Mouse (Mus musculus) hindlimb bud, embryonic 11.5 days (tissue): ENCODE results near the gene Cntnap5b.
"Not testable (repeated sequence)": the region's sequence is repeated elsewhere in the genome, so short reads cannot be mapped to it uniquely, and the experiment has no call there.

Source experiments
- DNase-seq: peaks from one replicate; pipeline ENCODE4 v3.0.0-alpha.2; 2012; ENCODE audit warnings: low read depth, low spot score; ENCODE audit errors: extremely low spot score

The Cntnap5b gene

GRCm38 (mm10) chr1:99772614-99773013 lies at the start of gene Cntnap5b:
Gene Cntnap5b (plus strand): TSS chr1:99772765.
- no peak for DNase-seq

DNA sequence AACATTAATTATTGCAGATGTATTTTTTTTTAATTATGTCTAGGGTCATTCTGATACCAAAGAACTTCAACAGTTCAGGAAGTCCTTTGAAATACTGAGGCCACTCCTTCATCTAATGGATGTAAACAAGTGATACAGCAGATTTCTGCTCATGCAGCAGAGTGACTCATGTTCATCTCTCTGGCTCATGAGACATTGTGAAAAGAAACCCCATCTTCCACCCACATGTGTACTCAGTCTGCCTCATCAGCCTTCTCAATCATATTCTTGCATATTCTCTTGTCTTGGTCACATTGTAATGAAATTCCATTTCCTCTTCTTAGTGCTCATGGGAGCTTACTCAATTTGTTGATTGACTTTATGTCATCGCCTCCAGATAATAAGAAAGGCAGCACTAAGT lies 12.6 kb upstream of the Cntnap5b start:
- DNase-seq = no peak

DNA sequence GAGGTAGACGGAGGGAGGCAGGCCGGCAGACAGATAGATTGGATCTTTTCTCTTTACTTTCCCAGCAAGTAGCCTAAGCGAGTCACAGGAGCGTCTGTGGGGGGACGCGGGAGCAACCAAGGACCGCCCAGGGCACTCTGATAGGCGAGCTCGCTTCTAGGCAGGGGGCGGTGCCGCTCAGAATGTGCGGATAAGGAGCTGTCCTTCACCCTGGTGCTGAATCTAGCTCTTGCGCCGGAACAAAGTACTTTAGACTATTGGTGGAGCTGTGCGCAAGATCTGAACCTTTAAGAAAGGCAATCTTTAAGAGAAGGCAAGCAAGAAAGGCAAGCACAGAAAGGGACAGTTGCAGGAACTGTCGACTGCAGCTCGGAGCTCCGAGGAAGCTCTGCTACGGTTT lies 382 bp upstream of the Cntnap5b start:
- peak; percentile 83 for DNase-seq

GRCm38 (mm10) chr1:99774144-99774543 lies 1.6 kb downstream of the Cntnap5b start:
- DNase-seq = no peak

DNA sequence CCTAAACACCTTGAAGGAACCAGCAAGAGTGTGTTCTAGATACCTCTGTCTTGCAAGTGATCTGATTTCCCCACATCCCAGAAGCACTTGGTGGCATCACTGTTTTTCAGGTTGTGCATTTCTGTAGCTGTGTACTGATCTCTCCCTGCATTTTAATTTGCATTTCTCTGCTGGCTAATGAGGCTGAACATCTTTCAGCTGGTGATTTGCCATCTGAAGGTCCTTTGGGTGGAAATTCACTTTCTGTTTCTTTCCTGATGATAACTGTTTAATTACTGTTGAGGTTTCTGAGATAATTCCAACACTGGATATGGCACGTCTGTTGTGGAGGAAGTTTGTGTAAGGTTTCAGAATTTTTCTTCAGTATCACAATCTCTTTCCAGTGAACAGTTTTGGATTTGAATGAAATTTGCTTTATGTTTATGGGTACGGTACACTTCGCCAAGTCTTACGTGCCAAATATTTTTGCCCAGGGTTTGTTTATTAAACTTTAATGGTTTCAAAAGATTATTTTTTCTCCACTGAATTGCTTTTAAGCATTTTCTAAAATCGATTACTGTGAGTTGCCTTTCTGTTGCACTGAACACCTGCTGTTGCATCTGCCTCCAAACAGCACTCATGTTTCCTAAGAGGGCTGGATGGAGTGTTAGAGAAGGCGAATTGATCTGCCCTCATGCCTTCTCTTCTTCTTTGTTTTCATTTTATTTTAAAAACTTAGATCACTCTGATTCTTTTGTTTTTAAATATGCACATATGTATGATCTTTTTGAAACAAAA lies 41.0 kb downstream of the Cntnap5b start:
- no peak for DNase-seq

DNA sequence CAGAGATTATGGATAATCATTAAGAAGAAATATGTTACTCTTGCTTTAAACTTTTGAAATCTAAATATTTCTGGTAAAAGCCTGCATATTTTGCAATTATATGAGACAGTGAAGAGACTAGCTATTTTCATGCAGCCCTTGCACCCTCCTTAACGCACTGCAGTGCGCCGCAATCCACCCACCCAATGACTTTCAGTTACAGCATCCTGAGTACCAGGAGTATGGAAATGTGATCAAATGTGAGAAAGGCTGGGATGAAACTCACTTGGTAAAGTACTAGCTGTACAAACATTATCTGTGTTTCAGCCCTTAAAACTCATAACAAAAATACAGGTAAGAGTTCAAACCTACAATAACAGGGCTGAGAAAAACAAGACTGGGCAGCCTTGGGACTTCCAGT lies 99.8 kb downstream of the Cntnap5b start:
- no peak for DNase-seq

DNA sequence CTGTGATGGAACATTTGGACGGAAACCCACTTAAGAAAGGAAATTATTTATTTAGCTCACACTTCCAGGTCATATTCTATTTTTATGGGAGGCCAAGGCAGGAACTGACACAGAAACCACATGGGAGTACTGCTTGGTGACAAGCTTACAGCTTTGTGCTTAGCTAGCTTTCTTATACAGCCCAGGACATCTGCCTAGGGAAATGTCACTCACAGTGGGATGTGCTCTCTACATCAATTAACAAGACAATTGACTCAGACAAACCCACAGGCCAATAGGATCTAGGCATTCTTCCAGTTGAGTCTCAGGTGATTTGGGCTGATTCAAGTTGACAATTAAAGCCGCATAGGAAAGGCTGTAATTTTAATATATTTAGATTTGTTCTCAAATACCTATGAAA lies 135.2 kb downstream of the Cntnap5b start:
- DNase-seq = no peak

- DNase-seq = no peak
These were observed 170.9 kb downstream of the Cntnap5b start for GRCm38 (mm10) chr1:99943515-99943914.

DNA sequence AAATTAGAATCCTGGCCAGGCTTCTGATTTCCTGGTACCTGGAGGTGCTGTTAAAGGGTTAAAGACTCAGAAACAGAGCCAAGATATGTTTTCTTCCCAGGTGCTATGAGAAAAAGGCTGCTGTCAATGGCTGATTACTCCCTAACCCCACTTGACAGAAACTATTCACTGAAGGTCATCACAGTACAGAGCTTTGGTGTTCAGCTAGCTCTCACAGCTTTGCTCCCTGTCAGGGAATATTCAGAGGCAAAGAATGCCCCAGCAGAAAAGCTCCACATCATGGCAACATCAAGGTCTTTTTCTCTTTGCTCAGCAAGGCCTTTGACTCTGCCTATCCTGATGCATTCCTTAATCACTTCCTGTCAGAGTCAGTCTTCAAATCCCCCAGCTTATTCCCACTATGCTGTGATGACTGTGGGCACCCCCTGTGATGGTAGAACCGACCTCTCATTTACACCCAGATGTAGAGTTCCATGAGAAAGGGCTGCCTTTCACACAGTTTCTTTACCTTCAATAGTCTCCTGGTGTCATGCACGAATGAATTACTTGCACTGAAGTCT lies 186.9 kb downstream of the Cntnap5b start:
- no peak for DNase-seq

GRCm38 (mm10) chr1:99967300-99968089 lies 194.9 kb downstream of the Cntnap5b start:
- no peak for DNase-seq

DNA sequence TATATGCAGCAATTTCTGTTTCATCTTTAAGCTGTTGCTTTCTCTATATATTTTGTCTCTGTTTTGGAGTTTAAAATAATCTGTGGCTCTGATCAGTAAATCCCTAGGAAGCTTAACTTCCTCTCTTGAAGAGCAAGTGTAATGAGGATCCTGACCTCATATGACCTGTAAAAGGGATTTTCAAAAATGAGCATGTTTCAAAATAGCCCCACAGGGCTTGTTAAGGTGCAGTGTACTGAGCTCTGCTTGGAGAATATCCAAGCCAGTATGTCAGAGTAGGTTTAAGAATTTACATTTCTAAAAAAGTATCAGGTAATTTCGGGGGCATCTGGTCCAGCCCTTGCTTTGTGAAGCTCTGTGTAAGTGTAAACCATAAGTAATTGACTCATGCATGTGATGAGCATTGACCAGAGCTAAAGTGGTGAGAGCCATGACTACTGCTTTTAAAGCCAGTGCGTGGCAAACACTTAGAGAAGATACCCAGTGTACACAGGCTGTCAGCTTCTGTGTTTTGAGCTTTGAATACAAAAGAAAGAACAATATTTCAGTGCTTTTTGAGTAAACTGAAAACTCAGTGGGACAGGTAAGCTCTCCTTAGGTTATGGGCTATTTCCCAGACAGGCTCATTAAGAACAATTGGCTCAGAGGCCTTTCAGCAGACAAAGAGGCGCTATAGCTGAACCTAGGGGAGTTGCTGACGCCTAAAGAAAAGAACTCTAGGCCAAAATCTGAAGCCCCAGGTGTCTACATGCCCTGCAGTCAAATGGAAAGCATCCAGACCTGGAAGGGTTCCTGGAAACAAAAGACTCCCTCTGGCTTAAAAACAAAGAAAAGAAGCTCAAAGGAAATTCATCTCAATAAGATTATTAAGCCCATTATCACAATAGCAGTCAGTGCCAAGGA lies 197.9 kb downstream of the Cntnap5b start:
- no peak for DNase-seq

DNA sequence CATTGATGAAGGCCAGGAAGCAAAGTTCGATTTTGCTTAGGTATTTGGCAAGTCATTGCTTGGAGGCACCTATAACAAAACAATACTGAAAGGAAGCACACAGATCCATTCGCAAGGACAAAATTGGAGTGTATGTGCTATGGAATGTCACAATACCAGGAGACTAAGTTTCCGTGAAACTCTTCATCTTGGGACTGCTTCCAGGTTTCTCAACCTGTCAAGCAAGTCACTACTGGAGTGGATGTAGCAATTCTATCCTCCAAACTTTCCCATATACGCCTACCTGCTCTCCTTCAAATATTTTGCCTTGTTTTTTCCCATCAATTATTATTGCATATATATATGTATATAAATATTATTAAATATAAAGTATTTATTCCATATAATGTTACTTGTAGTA lies 228.7 kb downstream of the Cntnap5b start:
- not testable (repeated sequence) for DNase-seq

- DNase-seq = no peak
These were observed 233.6 kb downstream of the Cntnap5b start for GRCm38 (mm10) chr1:100006021-100006745.

- no peak for DNase-seq
These were observed 269.2 kb downstream of the Cntnap5b start for GRCm38 (mm10) chr1:100041808-100042207.

DNA sequence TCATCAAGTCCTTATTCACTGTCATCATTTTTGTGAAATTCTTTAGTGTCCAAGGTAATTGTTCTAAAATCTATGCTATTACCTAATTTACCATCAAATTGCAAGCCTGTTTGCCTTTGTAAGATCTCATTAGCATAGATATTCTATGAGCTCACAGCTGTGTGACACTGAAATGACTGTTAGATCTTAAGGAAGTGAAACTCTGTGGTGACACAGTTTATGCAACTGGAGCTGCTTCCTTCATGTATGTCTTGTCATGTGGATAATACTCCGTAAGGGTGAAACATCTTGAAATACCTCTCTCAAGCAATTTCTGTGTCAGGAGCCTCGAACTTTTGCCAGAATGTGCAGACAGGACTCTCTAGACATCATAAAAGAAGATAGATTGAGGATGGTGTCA lies 307.2 kb downstream of the Cntnap5b start:
- no peak for DNase-seq

DNA sequence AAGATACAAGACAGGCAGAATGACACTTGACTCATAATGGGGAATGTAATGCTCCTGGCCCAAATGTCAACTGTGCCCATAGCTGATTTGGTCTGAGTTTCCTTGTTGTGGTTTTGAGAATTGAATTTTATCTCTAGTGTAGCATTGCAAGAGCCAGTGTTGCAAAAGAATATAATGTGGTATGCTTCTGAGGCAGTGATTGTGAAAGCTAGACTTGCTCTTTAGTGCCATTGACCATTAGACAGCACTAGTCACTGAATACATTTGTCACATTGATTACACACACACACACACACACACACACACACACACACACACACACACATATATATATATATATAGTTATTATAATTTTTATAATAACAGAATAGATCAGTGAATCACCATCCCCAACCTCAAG lies 328.0 kb downstream of the Cntnap5b start:
- no peak for DNase-seq

- no peak for DNase-seq
These were observed 328.5 kb downstream of the Cntnap5b start for GRCm38 (mm10) chr1:100101017-100101416.

- no peak for DNase-seq
These were observed 331.8 kb downstream of the Cntnap5b start for GRCm38 (mm10) chr1:100104343-100104742.

- no peak for DNase-seq
These were observed 349.9 kb downstream of the Cntnap5b start for GRCm38 (mm10) chr1:100122410-100122935.
